Mouse (Mus musculus) adrenal gland, postnatal 25 days (tissue): ENCODE results near the gene Mrpl3. TPM values are rescaled to one million over a fixed set of nuclear protein-coding genes. Genes with fewer than 3 reads are reported as not detected.

ENCODE experiments used
- total RNA-seq: library from RNA; stranded (reverse); gene quantifications from 2 replicates; pipeline ENCODE4 v1.2.3, GENCODE M21; 2021

Mrpl3 gene
- total RNA-seq, 1 experiment from 2014 or later: 78.0 TPM

Other genes with a start within 250 kb of the Mrpl3 start
- 14.5 and 19.6 TPM in 2 replicates for gene Nudt16, start 78.6 kb downstream of the Mrpl3 start, total RNA-seq
- not detected in 2 replicates for gene 1700080E11Rik, start 91.9 kb downstream of the Mrpl3 start, total RNA-seq